Mouse (Mus musculus) cerebellum, postnatal 36 days (tissue): ENCODE measurements at regions not wholly inside any gene's neighbourhood (a gene's known extent, or its start where the extent isn't known, plus 50 kb on each side); places are given as distances from the start of the nearest gene placed in this dataset.
A peak's percentile ranks its signal among the peaks of the same experiment; 100 is the strongest.

Source experiments
- DNase-seq, 2 experiments: peaks; one replicate each; pipeline ENCODE4 v3.0.0; 2021 to 2022; ENCODE audit warnings: mixed read lengths in 2 of 2

- DNase-seq, result no peak
Observed at GRCm38 (mm10) chr17:4199698-4200153, 503.7 kb upstream of the Nox3 start.

GRCm38 (mm10) chr17:4201300-4201699, 505.2 kb upstream of the Nox3 start:
- no peak for DNase-seq

- DNase-seq, result no peak
Observed at GRCm38 (mm10) chr17:4208142-4208925, 512.3 kb upstream of the Nox3 start.

- no peak for DNase-seq
Observed at GRCm38 (mm10) chr17:4209650-4210049, 513.6 kb upstream of the Nox3 start.

GRCm38 (mm10) chr17:4212586-4212985, 516.5 kb upstream of the Nox3 start:
- DNase-seq, result no peak

- no peak for DNase-seq
Observed at GRCm38 (mm10) chr17:4214970-4215369, 518.9 kb upstream of the Nox3 start.

- no peak for DNase-seq
Observed at GRCm38 (mm10) chr17:4216203-4216602, 520.1 kb upstream of the Nox3 start.

GRCm38 (mm10) chr17:4216750-4217149, 520.7 kb upstream of the Nox3 start:
- no peak for DNase-seq

GRCm38 (mm10) chr17:4220661-4221360, 524.8 kb upstream of the Nox3 start:
- DNase-seq, result peak; percentile 9 to 38

- DNase-seq, result no peak
Observed at GRCm38 (mm10) chr17:4227889-4228288, 531.8 kb upstream of the Nox3 start.

GRCm38 (mm10) chr17:4229969-4230368, 533.9 kb upstream of the Nox3 start:
- DNase-seq, result no peak

GRCm38 (mm10) chr17:4250476-4250875, 554.4 kb upstream of the Nox3 start:
- no peak for DNase-seq

GRCm38 (mm10) chr17:4265471-4265870, 569.4 kb upstream of the Nox3 start:
- no peak for DNase-seq

GRCm38 (mm10) chr17:4265946-4266345, 569.9 kb upstream of the Nox3 start:
- no peak for DNase-seq

GRCm38 (mm10) chr17:4266487-4266886, 570.4 kb upstream of the Nox3 start:
- DNase-seq, result no peak

- no peak for DNase-seq
Observed at GRCm38 (mm10) chr17:4268380-4268779, 572.3 kb upstream of the Nox3 start.

GRCm38 (mm10) chr17:4272456-4272855, 576.4 kb upstream of the Nox3 start:
- no peak for DNase-seq

- no peak for DNase-seq
Observed at GRCm38 (mm10) chr17:4276722-4277121, 580.7 kb upstream of the Nox3 start.

- no peak for DNase-seq
Observed at GRCm38 (mm10) chr17:4278239-4278827, 582.3 kb upstream of the Nox3 start.

GRCm38 (mm10) chr17:4281451-4281850, 585.4 kb upstream of the Nox3 start:
- no peak for DNase-seq

- no peak for DNase-seq
Observed at GRCm38 (mm10) chr17:4291418-4291817, 595.4 kb upstream of the Nox3 start.

GRCm38 (mm10) chr17:4296521-4297155, 600.6 kb upstream of the Nox3 start:
- peak; percentile 35 to 41 for DNase-seq

- peak in 1 of 2 experiments; percentile 29 for DNase-seq
Observed at GRCm38 (mm10) chr17:4297156-4297535, 601.1 kb upstream of the Nox3 start.
